Mouse (Mus musculus) thymus, adult 2 months (tissue): ENCODE measurements around the gene Chst15.

Experiments
- CTCF ChIP-seq: fragments of 200-500 bp; IDR thresholded peaks from 2 replicates; pipeline ENCODE4 v1.5.1; 2012; ENCODE audit warnings: mild to moderate bottlenecking, control low read depth, low read length, moderate library complexity, borderline replicate concordance; ENCODE audit not compliant: control insufficient read depth, poor library complexity, insufficient read depth; ENCODE audit errors: extremely low read depth
- POLR2A ChIP-seq: fragments of 200-500 bp; IDR thresholded peaks from 2 replicates; pipeline ENCODE4 v1.6.1; 2012; ENCODE audit warnings: mild to moderate bottlenecking, low read length, control low read depth, moderate library complexity; ENCODE audit not compliant: control insufficient read depth, poor library complexity, insufficient read depth; ENCODE audit errors: extremely low read depth

DNA sequence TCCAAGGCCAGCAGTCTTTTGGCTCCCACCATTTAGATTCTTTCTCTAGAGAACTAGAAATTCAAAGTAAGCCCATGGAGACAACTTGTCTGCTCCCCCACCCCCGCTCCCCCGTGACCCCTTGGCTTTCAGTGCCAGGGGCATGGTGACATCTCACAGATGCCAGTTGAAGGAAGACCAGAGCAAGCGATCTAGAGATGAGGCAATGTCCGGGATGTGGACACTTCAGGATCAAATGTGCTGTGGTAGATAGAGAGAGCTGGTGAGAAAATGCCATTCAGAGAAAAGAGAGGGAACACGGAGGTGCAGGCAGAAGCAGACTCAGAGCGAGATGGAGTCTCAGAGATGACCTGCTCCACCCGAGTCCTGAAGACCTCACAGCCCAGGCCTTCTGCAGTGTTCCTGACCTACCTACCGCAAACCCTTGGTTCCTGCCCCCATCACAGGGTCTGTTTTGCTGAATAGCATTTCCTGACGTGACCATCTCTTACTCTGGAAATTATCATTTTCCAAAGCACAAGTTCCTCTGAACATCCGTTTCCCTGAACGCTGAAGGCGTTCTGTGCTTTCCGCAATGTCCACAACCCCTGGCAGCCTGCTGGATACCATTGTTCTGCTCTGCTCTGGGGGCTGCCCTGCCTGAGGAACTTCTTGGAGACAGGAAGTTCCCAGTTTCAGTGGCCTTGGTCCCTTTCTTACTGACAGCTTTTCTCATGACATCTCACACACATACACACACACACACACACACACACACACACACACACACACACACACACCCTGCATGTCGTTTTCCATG lies 22.2 kb upstream of the Chst15 start:
- TF ChIP-seq CTCF (no peak), POLR2A (no peak)
